Mouse (Mus musculus): Measurements from ENCODE around the gene Papln.

The Papln gene

DNA sequence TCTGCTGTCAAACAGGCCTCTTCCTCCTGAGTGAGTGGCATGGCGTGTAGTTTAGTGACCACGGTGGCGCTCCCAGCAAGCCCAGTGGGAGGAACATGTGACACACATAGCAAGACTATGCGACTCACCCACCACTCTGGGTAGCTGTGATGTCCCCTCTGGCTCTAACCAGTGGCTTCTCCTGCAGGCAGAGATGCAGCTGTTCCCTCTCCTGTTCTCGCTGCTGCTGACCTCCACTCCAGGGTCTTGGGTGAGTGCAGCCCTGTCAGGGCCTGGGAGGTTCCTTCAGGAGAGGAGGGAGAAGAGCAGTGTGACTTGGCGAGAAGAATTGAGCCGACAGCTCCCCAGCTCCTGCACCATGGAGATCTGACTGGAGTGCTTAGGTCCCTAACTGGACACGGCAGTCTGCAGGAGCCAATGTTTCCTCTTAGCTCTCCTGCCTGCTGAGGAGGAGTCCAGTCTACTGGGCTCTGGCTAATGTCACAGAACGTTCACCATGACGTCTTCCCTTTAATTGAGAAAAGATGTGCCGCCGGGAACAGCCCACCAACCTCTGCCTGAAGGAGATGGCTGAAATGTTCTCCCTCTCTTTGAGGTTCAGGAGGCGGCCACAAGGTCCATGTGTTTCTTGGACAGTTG, 2.6 kb downstream of the Papln start:
- no peak for DNase-seq (ENCODE audit: extremely low read depth, insufficient read length, low spot score)

DNA sequence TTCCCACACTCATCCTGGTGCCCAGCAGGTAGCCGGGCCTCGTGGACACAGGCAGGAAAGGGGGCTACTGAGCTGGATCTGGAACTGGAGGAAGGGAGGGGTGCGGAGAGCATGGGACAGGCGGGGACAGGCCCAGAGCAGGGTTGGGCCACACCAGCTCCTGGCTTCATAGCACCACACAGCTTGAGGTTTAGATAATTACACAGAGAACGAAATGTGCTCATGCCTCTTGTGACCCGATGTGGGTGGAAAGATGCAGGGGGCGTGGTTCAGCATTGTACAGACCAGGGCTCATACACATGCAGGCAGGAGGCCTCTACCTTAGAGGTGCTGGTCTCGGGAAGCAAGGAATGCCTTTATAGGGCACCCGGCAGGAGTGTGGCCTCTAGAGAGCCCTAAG, 4.4 kb downstream of the Papln start:
- no peak for DNase-seq (ENCODE audit: extremely low read depth, insufficient read length, low spot score)

DNA sequence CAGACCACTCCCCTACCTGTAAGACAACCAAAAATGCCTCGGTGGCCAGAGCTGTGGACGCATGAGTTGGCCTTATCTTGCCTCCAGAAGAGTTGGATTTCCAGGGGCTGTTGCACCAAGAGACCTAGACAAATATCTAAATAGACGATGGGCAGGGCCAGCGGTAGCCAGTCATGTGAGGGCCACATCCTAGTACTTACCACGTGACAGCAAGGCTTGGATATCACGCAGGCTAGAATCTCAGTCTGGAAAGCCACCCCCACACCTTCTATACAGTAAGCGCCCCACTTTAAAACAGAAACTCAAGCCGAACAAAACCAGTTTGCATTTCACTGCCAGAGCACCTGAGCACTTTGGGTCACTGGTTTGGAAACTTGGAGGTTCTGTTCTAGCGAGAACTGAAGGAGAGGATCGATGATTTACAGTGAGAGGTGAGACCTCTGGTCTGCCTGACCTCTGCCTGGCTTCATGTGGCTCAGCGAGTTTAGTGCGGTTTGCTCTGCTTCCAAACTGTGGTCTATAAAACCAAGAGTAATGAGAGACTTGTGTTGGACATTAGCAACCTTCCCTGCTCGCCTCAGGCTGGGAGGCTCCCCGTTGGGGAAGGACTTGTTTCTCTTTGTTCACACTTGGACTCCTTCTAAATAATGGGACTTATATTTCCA, 4.9 kb downstream of the Papln start:
- no peak for DNase-seq (ENCODE audit: extremely low read depth, insufficient read length, low spot score)

DNA sequence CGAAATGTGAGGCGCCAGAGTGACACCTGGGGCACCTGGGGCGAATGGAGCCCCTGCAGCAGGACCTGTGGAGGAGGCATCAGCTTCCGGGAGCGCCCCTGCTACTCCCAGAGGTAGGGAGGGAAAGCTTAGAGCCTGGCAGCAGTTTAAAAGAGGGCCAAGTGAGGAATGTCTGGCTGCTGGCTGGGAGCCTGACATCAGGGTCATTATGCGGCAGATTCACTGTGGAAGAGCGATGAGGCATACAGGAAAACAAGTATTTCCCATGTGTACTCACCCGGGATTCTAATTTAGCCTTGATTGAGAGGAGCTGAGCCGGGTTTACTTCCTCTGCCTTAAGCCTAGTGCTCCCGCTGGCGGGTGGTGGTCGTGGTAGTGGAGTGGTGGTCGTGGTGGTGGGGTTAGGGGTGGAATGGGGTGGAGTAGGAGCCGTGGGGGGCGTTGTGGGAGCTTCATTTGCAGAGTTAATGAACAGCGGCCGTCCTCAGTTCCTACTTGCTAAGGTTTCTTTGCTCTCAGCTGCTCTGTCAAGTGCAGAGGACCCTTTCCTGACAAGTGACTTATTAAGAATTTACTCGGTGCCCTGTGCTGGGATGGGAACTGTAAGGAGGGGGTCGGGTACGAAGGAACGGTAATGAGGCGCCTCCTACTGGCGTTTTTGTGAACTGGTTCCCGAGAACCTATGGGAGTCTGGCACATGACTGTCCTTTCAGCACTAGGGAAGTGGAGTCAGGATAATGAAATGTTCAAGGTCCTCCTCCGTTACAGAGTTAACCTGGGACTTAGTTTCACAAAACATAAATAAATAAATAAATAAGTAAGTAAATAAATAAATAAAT, 7.2 kb downstream of the Papln start:
- no peak for DNase-seq (ENCODE audit: extremely low read depth, insufficient read length, low spot score)

DNA sequence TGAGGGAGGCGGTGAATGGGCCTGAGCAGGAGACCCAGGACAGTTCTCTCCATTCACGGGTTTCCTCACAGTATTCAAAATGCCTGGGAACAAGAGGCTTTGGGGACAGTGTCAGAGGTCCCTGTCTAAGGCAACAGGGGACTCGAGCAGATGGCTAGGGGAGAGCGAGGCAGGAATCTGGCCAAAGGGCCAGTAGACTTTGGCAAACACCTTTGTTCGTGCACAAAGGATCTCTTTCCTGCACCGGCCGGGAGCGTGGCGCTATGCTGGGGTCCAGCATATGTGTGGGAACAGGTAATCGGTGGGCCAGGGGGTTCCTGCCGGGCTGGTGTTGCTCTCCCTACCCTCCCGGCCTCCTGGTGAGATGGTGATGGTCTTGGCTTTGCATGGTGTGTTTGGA, 12.2 kb downstream of the Papln start:
- DNase-seq (ENCODE audit: extremely low read depth, insufficient read length, low spot score), result no peak

DNA sequence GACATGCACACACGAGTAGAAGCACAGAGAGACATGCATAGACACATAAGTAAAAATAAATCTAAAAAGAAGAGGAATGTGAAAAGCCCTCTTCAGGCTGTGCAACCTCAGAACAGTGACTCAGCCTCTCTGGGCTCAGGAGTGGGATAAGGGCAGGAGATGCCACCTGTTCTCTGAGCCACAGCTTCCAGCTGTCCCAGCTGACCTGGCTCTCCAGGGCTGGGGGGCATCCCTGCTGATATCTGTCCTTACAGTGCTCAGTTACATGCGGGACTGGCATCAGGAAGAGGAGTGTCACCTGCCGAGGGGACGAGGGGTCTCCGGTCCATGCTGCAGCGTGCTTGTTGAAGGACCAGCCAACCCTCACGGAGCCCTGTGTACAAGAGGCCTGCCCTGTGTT, 13.3 kb downstream of the Papln start:
- no peak for DNase-seq (ENCODE audit: extremely low read depth, insufficient read length, low spot score)

DNA sequence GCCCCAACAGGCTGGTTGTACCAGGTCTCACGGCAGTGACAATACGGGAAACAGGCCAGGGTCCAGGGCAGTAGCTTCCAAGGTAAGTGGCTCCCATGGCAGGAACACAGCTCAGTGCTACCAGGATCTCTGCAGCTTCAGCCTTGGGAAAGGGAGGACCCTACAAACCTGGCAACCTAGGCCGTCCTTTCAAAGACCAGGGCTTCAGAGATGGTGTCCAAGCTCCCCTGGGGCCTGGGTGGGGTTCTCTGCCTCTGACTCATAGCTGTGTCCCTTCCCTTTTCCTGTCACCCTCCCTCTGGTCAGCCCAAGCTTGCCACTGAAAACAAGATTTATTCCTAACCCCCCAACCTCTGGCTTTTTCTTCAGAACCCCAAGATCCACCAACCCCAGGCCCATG, 16.7 kb downstream of the Papln start:
- DNase-seq (ENCODE audit: extremely low read depth, insufficient read length, low spot score), result no peak

DNA sequence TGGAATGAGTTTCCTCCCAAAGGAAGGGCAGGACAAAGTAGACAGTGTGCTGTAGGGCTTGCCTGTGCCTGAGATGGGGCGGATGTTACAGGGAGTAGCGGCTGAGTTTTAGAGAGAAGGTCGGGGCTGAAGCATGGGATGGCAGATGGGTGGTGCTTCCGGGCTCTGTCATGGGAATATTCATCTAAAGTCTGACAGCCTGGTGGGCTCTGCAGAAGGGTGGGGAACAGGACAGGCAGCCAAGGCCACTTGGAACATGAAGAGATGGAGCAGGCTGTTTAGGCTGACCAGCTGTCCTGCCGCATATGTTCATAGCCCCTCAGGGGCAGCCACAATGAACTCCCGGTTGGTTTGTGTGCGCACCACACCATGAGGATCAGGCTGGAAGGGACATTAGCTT, 17.8 kb downstream of the Papln start:
- DNase-seq (ENCODE audit: extremely low read depth, insufficient read length, low spot score), result no peak

DNA sequence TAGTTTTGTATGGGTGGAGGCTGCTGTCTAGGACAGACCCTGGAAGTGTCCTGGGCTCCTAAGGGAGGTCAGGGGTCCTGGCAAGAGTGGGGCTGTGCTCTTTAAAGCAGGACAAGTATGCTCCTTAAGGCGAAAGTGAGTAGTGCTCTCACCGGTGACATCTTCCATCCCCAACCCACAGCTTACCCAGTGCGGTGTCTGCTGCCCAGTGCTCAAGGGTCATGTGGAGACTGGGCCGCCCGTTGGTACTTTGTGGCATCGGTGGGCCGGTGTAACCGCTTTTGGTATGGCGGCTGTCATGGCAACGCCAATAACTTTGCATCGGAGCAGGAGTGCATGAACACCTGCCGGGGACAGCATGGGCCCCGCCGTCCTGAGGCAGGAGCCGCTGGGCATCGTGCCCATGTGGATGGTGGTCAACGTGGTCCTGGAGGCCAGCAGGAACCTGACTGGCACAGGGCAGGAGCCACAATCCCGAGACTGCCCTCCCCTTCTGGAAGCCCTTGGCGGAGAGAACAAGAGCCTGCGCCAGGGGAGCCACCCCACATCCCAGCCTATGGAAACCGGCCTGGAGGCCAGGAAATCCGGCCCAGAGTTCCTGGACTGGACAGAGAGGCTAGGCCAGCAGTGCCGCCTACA, 18.3 kb downstream of the Papln start:
- no peak for DNase-seq (ENCODE audit: extremely low read depth, insufficient read length, low spot score)

DNA sequence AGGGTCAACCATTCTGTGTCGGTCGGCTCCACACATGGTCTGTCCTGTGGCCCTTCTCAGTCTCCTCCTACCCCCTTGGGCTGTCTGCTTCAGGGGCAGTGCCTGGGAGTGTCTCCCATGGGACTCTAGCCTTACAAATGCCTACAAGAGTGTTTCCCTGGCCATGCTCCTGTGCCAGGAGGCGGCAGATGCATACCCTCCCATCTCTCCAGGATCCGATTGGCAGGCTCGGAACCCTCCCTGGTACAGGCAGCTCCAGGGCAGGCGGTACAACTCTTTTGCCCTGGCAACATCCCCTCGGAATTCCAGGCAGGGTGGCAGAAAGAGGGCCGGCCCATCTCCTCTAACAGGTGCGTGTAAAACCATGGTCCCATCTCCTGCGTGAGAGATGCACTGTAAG, 19.2 kb downstream of the Papln start:
- no peak for DNase-seq (ENCODE audit: extremely low read depth, insufficient read length, low spot score)

DNA sequence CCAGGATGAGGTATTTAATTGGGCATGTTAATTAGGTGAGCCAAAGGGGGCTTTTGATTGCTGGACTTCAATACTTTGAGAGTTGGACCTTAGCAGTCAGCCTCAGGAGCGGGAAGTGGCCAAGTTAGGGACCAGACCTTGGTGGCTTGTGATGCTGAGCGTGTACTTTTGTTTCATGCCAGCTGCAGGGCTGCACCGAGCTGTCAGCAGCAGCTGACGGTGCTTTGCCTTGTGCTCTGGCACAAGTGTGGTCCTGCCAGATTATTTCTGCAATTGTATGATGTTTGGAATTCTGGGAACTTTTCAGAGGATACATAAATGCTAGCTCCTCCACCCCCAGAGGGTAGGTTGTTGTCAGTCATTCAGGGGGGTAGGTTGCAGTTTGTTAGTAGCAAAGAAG, 21.9 kb downstream of the Papln start:
- DNase-seq (ENCODE audit: extremely low read depth, insufficient read length, low spot score), result no peak

DNA sequence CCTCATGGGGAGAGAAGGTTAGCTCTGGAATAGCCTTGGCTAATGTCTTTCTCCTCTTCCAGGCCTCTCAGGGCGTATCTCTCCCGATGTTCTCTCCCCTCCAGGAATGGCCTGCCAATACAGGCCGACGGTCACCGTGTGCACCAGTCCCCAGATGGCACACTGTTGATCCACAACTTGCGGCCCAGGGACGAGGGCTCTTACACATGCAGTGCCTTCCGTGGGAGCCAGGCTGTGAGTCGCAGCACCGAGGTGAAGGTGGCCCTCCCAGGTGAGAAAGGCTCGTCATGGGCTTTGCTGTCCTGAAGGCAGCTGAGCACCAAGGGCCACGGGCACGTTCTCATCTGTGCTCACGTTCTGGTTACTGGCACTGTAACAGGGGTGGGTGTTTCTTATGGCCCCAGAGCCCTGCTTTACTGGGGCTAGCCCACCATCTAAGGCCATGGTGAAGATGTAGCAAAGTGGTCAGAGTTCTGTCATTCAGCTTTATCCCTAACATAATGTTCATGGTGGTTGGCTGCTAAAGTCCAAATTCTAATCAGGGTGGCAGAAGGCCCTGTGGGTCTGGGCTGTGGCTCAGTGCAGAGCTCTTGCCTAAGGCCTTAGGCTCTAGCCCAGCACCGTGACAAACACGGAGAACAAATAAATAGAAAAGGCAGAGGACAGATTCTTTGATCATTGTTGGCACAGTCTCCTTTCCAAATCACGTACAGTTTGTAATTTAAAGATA, 25.8 kb downstream of the Papln start:
- no peak for DNase-seq (ENCODE audit: extremely low read depth, insufficient read length, low spot score)

DNA sequence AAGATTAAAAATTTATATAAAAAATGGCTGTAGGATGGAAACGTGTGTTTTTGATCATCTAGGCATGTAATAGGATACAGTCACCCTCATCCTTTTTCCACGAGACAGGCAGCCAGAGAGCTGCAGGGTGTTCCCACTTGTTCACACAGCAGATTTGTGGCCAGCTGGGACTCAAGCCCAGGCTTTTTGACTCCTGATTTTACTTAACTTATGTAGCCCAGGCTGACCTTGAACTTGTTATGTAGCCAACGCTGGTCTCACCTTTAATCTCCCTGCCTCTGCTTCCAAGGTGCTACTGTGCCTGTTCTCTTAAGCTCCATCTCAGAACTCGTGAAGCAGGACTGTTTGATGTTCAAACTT, 26.3 kb downstream of the Papln start:
- DNase-seq (ENCODE audit: extremely low read depth, insufficient read length, low spot score), result no peak

DNA sequence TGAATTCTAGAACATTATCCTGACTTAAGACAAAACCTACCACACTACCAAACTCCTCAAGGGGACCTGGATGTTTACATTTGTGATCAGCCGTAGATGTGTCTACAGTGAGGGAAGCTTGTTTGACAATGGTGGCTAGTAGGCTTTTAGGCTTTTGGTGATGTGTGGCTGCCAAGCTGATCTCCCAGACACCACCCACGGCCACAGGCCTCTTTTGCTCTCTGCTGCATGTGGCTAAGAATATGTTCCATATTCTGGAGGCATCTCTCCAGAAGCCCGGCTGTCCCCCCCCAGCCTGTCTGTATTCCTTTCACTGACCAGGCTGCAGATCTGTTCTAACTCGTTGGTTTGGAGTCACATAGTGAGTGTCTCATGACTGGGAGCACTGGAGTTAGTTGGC, 27.3 kb downstream of the Papln start:
- DNase-seq (ENCODE audit: extremely low read depth, insufficient read length, low spot score), result no peak

DNA sequence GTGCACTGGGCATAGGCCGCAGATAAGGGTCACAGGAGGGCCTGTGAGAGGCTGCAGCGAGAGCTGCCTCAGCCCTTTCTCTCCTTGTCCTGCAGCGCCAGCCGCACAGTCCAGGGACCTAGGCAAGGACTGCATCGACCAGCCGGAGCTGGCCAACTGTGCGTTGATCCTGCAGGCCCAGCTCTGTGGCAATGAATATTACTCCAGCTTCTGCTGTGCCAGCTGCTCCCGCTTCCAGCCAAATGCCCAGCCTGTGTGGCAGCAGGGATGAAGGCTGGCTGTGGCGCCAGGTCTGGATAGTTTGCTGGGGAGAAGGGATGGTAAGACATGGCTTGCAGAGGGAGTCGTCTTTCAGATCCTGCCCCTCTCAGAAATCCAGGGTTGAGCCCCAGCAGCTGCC, 28.3 kb downstream of the Papln start:
- no peak for DNase-seq (ENCODE audit: extremely low read depth, insufficient read length, low spot score)

DNA sequence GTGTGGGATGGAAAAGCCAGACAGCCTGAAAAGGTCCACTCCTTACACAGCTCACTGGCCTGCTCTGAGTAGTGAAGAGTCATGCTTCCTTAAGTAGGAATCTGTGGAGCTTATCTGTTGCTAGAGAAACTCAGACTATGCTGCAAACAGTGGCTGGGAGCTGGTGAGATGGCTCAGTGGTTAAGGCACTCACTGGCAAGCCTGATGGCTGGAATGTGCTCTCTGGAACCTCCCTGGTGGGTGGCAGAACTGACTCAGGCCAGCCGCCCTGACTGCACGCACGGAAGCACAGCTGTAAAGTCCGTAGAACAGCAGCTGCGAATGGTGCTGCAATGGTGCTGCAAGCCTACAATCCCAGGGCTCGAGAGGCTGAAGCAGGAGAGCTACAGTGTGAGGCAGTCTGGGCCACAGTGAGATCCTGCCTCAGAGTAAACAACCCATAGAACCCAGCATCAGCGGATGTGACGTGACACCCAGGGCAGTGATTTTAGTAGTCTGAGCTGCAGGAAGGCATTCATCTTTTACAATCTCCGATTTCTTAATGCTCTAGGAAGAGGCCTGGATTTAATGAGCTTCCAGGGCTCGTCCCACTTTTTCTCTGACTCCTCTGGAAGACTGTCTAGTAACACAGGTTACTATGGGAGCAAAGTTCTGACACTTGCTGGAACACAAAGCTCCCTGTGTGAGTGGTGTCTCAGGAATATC, 29.4 kb downstream of the Papln start:
- DNase-seq (ENCODE audit: extremely low read depth, insufficient read length, low spot score), result no peak

DNA sequence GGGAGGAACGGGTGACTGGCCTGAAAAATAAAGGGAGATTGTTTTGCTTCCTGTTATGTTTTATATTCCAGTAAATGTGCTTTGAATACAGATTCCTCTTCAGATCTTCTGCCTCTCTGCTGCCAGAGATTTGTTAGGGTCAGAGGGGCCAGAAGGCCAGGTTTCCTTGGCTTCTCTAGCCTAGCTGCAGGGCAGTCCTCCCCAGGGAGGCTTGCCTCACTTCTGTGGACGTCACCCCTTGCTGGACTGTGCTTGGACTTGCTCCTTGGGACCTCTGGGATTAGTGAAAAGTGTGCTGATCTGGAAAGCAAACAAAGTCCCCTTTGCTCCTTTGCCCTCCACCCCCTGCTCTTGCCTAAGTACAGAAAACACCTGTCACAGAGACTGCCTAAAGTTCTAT, 31.6 kb downstream of the Papln start:
- DNase-seq (ENCODE audit: extremely low read depth, insufficient read length, low spot score), result no peak

DNA sequence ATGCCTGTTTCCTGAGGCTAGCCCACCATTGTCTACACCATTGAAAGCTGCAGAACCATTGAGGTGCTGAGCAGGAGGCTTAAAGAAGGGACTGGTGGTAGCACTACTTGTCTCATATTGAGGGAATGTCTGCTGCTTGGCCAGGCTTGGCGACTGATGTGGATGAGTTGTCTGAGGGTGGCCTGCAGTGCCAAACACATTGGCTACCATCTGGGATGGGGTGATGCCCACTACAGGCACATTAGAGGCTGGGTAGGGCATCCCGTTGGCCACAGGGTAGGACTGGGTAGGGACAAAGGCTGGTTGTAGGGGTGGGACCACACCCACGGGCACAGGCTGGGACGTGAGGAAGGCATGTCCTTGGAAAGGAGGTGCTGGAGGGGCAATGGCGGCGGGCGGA, 32.2 kb downstream of the Papln start:
- no peak for DNase-seq (ENCODE audit: extremely low read depth, insufficient read length, low spot score)

DNA sequence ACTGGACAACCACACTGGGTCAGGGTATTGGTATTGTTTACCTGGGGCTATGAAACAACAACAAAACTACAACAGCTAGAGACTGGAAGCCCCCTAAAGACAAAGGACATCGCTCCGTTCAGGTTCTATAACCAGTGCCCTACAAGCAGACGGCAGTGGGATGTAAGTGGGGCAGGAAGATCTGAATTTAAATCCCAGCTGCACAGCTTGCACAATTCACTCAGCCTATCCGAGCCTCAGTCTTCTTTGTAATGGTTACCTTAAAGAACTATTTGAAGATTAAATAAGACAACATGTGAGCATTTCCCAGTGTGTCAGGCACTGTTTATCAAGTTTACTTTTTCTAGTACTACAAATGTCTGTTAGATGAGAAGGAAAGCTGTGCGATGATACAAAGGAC, 34.9 kb downstream of the Papln start:
- DNase-seq (ENCODE audit: extremely low read depth, insufficient read length, low spot score), result no peak

DNA sequence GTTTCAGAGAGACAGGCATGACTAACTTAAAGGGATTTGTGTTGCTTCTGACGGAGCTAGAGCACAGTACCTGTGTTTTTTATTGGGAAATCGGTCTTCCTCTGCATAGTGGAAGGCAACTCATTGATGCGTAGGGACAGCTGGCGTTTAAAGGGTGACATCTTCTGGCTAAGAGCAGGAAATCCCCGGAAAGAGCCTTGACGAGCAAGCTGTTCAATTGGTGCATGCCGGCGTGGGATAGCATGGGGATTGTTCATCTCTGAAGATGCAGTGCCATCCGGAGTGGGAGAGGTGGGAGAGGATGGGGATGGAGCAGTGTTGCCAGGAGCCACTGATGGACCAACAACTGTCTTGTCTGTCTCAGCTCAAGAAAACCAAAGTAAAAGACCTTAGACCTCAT, 37.5 kb downstream of the Papln start:
- no peak for DNase-seq (ENCODE audit: extremely low read depth, insufficient read length, low spot score)
